Mouse (Mus musculus) ovary, postnatal 36 days (tissue): ENCODE data around the gene Car7.
A peak's percentile ranks its signal among the peaks of the same experiment; 100 is the strongest.

Experiments
- DNase-seq: peaks from one replicate; pipeline ENCODE4 v3.0.0; 2022; ENCODE audit warnings: low spot score, mixed read lengths

Gene Car7

DNA sequence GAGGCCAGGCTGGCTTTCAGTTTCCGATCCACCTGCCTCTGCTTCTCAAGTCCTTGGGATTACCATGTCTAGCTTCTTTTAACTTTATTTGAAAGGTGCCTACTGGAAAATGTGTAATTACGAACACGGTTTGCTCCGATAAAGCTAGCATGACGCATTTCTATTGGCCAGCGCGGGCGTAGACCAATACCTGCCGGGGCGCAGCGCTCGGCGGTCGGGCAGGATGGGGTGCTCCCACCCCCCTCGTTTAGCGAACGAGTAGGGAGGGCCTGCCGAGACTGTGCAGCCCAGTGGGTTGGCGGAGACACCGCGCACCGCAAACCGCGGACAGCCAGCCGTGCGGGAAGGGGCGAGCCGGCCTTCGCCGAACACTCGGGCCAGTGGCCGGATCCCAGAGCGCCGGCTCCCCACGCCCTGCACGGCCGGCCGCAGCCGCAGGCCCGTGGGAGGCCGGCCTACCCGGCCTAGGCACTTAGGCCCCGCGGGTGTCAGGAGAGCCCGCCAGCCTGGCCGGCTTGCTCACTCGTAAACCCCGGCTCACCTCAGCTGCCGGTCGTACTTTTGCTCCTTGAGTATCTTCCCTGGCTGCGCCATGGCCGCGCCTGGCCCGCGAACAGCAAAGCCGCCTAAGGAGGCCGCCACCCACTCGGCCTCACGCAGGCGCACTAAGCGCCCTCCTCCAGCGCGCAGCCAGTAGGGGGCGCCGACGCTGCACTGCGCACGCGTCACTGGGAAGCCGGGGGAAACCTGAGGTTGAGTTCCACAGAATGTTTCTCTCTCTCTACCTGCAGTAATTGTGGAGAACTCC lies at the start of gene Car7, which contains the start of gene Nae1:
Gene Car7 (plus strand): TSS at position 719 of the 808 bp plus-strand sequence.
Gene Nae1 (minus strand): TSS at position 667 of the 808 bp plus-strand sequence.
- DNase-seq = peak; percentile 94

DNA sequence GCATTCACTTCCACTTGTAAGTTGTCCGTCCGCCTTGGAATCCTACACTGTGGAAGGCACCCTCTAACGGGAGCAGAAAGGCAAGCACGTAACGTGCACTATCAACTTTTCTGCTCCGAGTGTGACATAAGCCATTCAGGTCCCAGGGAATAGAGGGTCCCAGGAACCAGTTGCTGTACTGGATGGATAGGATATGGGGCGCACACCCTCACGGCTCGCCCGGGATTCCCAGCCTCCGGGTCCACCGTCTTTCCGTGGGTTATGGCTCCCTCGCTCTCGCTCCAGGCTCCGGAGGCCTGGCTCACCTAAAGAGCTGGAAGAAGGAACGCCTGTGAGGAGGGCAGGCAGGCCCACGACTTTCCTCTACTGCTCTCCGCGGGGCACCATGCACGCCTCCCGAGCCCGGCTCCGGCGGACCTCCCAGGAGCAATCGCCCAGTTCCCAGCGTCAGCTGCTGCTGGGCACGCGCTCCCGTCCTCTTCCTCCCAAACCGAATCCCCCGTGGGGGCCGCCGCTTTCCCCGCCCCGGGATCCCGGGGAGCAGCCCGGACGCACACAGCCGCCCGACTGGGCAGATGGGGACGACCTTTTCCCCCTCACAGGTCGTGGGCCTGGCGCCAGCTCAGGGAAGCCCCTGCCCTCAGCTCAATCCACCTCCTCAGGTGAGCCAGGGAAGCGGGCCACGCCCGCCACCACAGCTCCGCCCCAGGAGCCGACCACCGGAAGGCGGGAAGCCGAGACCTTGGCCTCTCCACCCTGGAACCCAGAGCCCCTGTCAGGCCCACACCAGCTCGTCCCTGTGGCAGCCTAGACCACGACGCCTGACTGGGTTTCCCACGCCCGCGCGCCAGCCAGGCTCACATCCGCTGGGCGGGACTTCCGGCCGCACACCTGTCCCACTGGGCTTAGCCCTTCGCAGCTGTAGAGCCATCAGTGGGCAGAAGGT lies 25.2 kb upstream of the Car7 start, which contains the start of gene Terb1:
Gene Terb1 (minus strand): TSS at position 850 of the 946 bp plus-strand sequence.
- peak; percentile 17 for DNase-seq

- no peak for DNase-seq
Measured at GRCm38 (mm10) chr8:104510134-104510533, 24.4 kb upstream of the Car7 start.

- no peak for DNase-seq
Measured at GRCm38 (mm10) chr8:104517872-104518271, 16.6 kb upstream of the Car7 start.

DNA sequence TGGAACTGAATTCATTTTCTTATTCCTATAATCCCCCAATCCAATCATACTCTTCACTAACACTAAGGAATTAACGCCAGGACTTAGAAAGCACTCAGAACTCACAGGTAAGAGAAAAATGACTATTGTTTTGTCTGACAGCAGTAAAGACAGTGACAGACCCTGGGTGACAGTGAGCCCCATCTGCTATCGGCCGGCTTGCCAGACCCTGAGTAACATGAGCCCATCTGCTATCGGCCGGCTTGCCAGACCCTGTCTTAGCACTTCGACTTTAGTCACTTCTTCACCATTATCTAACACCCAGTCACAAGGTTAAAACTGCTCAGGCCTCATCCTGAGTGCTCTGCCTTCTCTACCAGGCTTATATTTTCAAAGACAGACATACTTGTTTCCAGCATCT lies 4.8 kb upstream of the Car7 start:
- no peak for DNase-seq

GRCm38 (mm10) chr8:104533551-104533950 lies 938 bp upstream of the Car7 start:
- DNase-seq = no peak

DNA sequence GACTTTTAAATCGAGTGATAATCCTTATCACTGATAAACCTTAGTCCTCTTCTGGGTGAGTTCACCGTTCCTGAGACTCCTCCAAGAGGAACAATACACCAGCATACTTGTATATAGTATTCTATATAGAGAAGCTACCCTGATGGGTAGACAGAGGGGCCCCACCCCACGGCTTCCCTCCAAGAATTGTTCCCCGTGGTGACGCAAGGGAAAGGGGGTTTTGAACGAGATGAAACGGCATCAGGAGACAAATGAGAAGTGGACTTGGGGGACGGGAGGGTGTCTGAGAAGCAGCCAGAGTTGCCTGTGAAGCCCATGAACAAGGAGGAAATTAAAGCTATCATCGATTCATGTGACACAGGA lies 271 bp downstream of the Car7 start:
- no peak for DNase-seq

- DNase-seq = no peak
Measured at GRCm38 (mm10) chr8:104535378-104535777, 889 bp downstream of the Car7 start.

DNA sequence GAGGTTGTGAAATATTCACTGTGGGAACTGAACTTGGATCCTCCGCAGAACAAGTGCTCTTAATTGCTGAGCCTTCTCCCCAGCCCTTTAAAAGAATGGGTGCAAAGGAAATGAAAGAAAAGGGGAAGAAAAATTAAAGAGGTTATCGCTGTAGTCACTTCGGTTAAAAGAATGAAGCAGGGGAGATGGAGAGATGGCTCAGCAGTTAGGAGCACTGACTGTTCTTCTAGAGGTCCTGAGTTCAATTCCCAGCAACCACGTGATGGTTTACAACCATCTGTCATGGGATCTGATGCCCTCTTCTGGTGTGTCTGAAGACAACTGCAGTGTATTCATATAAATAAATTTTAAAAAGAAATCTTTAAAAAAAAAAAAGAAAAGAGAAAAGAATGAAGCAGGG lies 1.5 kb downstream of the Car7 start:
- DNase-seq = no peak

DNA sequence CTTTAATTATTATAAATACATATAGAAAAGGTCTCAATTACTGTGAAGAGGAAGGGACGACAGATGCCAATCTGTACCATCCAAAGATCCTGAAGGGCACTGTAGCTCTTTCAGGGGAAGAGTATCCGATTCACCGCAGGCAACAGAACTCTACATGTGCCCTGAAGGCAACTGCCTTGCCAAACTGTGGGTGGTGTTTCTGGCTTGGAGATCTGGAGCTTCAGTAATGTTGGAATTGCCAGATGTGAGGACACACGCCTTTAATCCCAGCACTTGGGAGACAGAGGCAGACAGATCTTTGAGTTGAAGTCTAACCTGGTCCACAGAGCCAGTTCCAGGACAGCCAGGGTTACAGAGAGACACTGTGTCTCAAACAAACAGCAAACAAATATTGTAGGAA lies 4.4 kb downstream of the Car7 start:
- DNase-seq = no peak

DNA sequence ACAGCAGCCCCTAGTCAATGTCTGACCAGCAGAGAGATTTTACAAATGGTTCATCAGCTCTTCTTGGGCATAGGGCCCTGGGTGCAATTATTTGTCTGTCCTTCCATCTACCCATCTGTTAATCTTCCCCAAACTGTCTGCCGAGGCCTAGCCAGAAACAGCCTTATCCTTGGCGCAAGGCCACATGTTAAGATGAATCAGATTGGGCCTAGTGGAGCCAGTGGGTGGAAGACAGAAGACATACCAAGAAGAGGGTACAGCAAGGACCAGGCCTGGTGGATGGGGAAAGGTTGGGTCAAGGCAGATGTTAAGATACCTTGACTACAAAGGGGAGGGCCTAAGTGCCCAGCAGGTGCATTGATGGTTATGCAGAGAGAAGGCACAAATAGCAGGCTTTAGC lies 5.1 kb downstream of the Car7 start:
- no peak for DNase-seq

DNA sequence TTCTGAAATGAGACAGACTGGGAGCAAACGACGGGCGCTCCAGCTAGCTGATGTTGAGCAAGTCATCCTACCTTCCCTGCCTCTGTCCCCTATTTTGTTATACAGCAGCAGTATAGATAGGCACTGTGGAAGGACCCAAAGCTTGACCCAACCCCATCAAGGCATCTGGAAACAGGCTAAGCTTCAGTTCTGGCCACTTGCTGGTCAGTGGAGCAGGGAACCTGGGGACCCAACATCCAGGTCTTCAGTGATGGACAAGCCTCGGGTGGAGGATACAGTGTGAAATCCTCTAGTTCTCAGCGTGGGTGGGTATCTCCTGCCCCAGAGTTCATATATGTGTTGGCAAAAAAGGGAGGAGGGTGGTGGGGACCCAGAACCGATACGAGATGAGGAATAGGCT lies 5.7 kb downstream of the Car7 start:
- DNase-seq = no peak

DNA sequence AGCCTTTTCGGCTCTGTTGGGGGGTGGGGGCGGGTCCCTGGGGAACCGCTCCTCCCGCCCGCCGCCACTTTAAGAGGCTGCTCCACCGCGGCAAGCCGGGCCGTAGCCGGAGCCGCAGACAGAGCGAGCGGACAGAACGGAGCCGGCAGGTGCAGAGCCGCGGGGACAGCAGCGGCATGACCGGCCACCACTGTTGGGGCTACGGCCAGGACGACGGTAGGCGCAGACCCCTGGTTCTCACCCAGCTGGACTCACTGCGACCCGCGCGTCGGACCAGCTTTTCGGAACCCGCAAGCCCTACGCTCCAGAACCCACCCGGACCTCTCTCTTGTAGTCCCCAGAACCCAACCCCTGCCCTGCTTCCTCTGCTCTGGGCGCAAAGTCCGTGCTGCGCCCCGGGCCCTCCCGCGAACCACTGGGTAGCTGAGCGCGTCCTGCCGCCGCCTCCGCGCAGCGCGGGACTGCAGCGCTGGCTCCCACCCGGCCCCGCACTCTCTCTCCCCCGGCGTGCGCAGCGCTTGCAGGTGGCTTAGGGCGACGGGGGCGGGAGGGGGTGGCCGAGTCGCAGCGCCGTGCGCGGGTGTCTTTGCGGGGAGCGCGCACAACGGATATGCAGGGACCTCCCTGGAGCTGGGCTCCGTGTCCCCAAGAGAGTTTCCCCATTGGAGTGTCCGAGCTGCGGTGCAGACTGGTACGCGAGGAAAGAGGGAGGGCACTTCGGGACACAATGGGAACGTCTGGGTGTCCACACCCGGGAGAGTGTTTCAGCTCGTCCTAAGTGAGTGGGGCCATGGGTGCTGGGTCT lies 6.4 kb downstream of the Car7 start:
- peak; percentile 19 for DNase-seq

DNA sequence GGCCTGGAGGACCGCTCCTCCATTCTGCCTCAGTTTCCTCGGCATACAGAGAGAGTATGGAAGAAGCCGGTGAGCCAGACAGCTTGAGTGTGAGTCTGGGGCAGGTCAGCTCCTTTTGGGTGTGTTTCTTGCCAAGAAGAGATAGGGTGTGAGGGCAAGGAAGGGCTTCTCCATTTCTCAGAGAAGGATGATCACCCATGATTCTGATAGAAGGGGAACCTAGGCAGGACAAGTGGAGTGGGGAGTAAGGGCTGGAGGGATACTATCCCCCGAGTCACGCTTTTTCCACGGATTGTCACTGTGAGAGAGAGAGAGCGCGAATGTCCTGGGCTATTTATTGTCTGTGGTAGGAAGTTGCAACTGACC lies 7.0 kb downstream of the Car7 start:
- DNase-seq = no peak

GRCm38 (mm10) chr8:104542160-104542559 lies 7.7 kb downstream of the Car7 start:
- DNase-seq = no peak

DNA sequence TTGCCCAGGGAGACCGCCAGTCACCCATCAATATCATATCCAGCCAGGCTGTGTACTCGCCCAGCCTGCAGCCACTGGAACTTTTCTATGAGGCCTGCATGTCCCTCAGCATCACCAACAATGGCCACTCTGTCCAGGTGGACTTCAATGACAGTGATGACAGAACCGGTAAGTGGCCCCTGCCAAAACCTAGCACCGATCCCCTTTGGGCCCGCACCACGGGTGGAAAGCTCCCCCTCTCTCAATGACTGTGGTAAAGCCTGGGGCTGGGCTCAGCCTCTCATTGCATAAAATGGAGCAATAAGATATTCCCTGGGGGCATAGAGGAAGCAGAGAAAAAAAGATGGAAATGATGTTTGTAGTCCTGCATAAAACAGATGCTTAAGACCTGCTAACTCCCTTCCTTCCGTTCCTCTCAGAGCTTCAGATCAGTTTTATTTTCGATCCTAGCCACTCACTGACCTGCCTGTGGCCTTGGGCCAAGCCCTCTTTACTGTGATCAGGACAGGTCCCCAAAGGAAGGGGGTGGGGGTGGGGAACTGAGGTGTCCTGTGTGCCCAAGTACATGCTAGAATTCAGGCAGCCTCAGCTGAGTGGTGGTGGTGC lies 9.1 kb downstream of the Car7 start:
- DNase-seq = no peak

DNA sequence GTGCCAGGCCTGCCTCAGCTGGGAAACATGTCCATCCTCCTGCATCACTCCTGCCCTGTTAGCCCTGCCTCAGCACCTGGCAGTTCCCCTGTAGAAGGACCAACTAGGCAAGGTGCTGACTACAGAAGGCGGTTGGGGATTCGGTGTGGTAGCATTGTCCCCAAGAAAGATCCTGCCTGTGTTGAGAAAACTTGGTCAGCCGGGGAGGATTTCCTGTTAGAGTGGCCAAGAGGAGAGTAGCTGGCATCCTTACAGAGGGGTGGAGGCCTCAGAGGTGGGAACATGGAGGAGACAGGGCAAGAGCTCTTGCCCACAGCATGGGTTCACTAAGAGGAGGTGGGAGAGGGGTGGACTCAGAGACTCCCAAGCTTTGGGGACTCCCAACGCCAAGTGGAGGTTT lies 20.7 kb downstream of the Car7 start:
- no peak for DNase-seq

DNA sequence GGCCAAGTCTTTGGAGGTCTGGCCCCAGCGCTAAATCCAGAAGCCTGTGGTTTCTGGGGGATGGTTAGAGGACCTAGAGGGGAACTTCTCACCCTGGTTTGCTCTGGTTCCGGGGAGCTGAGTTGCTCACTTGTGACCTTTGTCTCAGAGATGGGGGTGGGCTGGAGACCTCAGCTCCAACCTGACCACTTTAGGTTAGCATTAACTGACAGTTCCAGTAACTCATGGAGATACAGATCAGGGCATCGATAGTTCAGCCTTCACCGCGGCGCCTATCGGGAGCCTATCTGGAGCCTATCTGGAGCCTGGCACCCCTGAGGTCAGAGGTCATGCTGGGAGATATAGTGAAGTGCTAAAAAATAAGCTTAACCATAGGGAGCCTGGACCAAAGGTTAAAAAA lies 22.7 kb downstream of the Car7 start:
- DNase-seq = no peak

DNA sequence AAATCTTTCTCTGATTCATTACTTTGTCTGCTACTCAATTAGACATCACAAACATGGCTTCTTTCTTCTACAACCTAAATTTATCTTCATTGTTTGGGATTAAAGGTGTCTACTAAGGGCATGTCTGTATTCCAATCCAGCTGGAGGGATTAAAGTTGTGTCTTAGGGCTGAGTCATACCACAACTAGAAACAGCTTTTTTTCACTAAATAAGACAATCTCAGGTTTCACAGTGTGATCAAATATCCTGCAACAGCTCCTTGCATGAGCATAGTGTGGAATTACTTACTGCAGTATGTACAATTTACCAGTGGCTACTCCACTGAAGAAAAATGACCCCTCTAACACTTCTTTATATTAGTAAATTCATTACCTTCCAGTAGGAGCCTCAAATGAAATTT lies 26.2 kb downstream of the Car7 start:
- DNase-seq = no peak

DNA sequence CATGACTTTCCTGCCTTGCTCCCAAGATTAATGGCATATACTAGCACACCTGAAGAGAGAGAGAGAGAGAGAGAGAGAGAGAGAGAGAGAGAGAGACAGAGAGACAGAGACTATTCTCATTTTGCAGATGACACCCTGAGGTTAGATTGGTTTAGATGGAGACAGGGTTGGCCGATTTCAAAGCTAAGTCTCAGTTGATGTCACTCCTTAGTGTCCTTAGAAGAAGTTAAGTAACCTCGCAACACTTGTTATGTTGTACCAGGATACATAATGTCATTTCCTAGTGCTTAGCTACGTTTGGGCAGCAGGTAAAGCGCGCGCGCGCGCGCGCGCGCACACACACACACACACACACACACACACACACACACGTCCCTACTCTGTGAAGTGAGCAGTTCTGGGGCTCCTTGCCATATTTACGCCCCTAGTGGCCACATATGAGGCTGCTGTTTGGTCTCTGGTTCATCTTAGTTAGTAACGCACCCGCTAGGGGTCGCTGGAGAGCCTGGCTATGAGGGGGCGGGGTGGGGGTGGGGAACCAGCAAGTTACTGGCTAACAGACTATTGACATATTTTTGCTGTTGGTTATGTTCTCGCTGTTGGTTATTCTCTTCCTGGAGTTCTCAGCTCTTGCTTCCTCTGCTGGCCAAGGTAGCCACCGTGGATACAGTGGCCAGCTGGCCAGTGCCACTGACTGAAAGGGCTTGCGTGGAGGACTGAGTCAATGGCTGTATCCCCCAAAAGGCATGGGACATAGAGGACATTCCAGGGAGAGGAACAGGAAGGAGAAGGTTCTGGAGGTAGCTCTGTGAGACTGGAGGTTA lies 30.4 kb downstream of the Car7 start:
- DNase-seq = peak; percentile 74

GRCm38 (mm10) chr8:104565457-104565798 lies 30.9 kb downstream of the Car7 start:
- no peak for DNase-seq
